Mouse (Mus musculus) lung, embryonic 16.5 days (tissue): ENCODE results near the gene Gm10720. TPM values are rescaled to one million over a fixed set of nuclear protein-coding genes. Genes with fewer than 3 reads are reported as not detected.
"Not testable (repeated sequence)": the region's sequence is repeated elsewhere in the genome, so short reads cannot be mapped to it uniquely, and the experiment has no call there.

Source experiments
- ATAC-seq: fragments of 200-750 bp; cut with Nextera tagmentation; 2 replicates; pipeline ENCODE4 v1.8.0; 2017; ENCODE audit warnings: low read depth, mild to moderate bottlenecking, moderate library complexity
- H3K27ac ChIP-seq: fragments of 300-500 bp; sonication (generic); 2 replicates; pipeline ENCODE4 v1.5.1; 2014; ENCODE audit warnings: mild to moderate bottlenecking, control low read depth, low read length
- H3K27me3 ChIP-seq: fragments of 300-500 bp; sonication (generic); 2 replicates; pipeline ENCODE4 v1.6.1; 2014; ENCODE audit warnings: low read depth, low read length, mixed read lengths; ENCODE audit not compliant: control insufficient read depth, insufficient read depth
- H3K36me3 ChIP-seq: fragments of 300-500 bp; sonication (generic); 2 replicates; pipeline ENCODE4 v1.6.1; 2014; ENCODE audit warnings: low read length; ENCODE audit not compliant: control insufficient read depth, insufficient read depth
- H3K4me1 ChIP-seq: fragments of 300-500 bp; sonication (generic); replicated peaks from 2 replicates; pipeline ENCODE4 v1.6.1; 2014; ENCODE audit warnings: low read length, mixed read lengths; ENCODE audit not compliant: control insufficient read depth, insufficient read depth
- H3K4me2 ChIP-seq: fragments of 300-500 bp; sonication (generic); 2 replicates; pipeline ENCODE4 v1.6.1; 2014; ENCODE audit warnings: low read depth, low read length, control low read depth
- H3K4me3 ChIP-seq: fragments of 300-500 bp; sonication (generic); 2 replicates; pipeline ENCODE4 v1.5.1; 2014; ENCODE audit warnings: mild to moderate bottlenecking, low read length, control low read depth
- H3K9ac ChIP-seq: fragments of 300-500 bp; sonication (generic); 2 replicates; pipeline ENCODE4 v1.6.1; 2014; ENCODE audit warnings: low read length, control low read depth
- H3K9me3 ChIP-seq: fragments of 300-500 bp; sonication (generic); 2 replicates; pipeline ENCODE4 v1.6.1; 2016; ENCODE audit warnings: low read length; ENCODE audit not compliant: control insufficient read depth
- WGBS: fragments of 180-500 bp; shearing (Covaris S2); extraction: QIAGEN DNeasy Blood & Tissue Kit; methylation state at CpG from one replicate; pipeline ENCODE4 v1.1.7; 2014; 5-methylcytosine and 5-hydroxymethylcytosine counted together
- polyA plus RNA-seq: library from polyadenylated mRNA; unstranded; fragments of >200 nt; fragmentation: Nextera tagmentation; extraction: Ambion mirVana; gene quantifications from 2 replicates; pipeline ENCODE4 v1.2.1, GENCODE M21; 2015

Gene Gm10720
- polyA plus RNA-seq: not detected in 2 replicates

GRCm38 (mm10) chr9:3015354-3015753 lies at the start of gene Gm10720:
TSS of gene Gm10720 (plus strand) at chr9:3015654.
- WGBS: 66% methylated on average over 4 of the region's 9 CpGs

GRCm38 (mm10) chr9:3000445-3000972 lies 14.9 kb upstream of the Gm10720 start, which contains the start of gene Gm10722:
TSS of gene Gm10722 (plus strand) at chr9:3000922.
- H3K27ac ChIP-seq, H3K27me3 ChIP-seq, H3K4me3 ChIP-seq, H3K9me3 ChIP-seq, H3K4me2 ChIP-seq, H3K9ac ChIP-seq, H3K4me1 ChIP-seq, ATAC-seq, H3K36me3 ChIP-seq: not testable (repeated sequence)
- 65% methylated on average over 12 of the region's 12 CpGs for WGBS

More at GRCm38 (mm10) chr9:3015354-3015753, at the start of gene Gm10720:
- not testable (repeated sequence) for H3K9me3 ChIP-seq, H3K9ac ChIP-seq, H3K4me2 ChIP-seq, H3K27me3 ChIP-seq, H3K27ac ChIP-seq, H3K4me1 ChIP-seq, H3K36me3 ChIP-seq, ATAC-seq, H3K4me3 ChIP-seq

- not testable (repeated sequence) for H3K9ac ChIP-seq, H3K9me3 ChIP-seq, H3K4me1 ChIP-seq, ATAC-seq, H3K4me2 ChIP-seq, H3K27me3 ChIP-seq, H3K27ac ChIP-seq, H3K4me3 ChIP-seq, H3K36me3 ChIP-seq
- 66% methylated on average over 8 of the region's 8 CpGs for WGBS
These were observed 14.4 kb upstream of the Gm10720 start for GRCm38 (mm10) chr9:3001006-3001405.

GRCm38 (mm10) chr9:3001948-3002659 lies 13.3 kb upstream of the Gm10720 start:
- H3K4me1 ChIP-seq, H3K36me3 ChIP-seq, H3K4me3 ChIP-seq, H3K4me2 ChIP-seq, H3K9ac ChIP-seq, H3K27me3 ChIP-seq, H3K27ac ChIP-seq, H3K9me3 ChIP-seq: not testable (repeated sequence)
- 53% methylated on average over 8 of the region's 11 CpGs for WGBS
- peak; percentile 84 for ATAC-seq

GRCm38 (mm10) chr9:3002794-3003396 lies 12.6 kb upstream of the Gm10720 start, which contains the start of gene Gm11168:
TSS of gene Gm11168 (plus strand) at chr9:3003346.
- WGBS: 62% methylated on average over 6 of the region's 14 CpGs
- not testable (repeated sequence) for ATAC-seq, H3K9ac ChIP-seq, H3K27me3 ChIP-seq, H3K27ac ChIP-seq, H3K4me2 ChIP-seq, H3K4me1 ChIP-seq, H3K36me3 ChIP-seq, H3K4me3 ChIP-seq, H3K9me3 ChIP-seq

- not testable (repeated sequence) for ATAC-seq, H3K9ac ChIP-seq, H3K4me2 ChIP-seq, H3K9me3 ChIP-seq, H3K4me1 ChIP-seq, H3K27me3 ChIP-seq, H3K36me3 ChIP-seq, H3K4me3 ChIP-seq, H3K27ac ChIP-seq
- WGBS: 79% methylated on average over 1 of the region's 5 CpGs
These were observed 9.3 kb upstream of the Gm10720 start for GRCm38 (mm10) chr9:3006179-3006578.

- H3K4me2 ChIP-seq, H3K36me3 ChIP-seq, H3K27me3 ChIP-seq, H3K4me3 ChIP-seq, H3K9ac ChIP-seq, H3K9me3 ChIP-seq, H3K4me1 ChIP-seq, H3K27ac ChIP-seq: not testable (repeated sequence)
- peak; percentile 56 for ATAC-seq
- WGBS: 67% methylated on average over 7 of the region's 8 CpGs
These were observed 8.8 kb upstream of the Gm10720 start for GRCm38 (mm10) chr9:3006636-3007035.

- H3K9ac ChIP-seq, H3K4me3 ChIP-seq, H3K27me3 ChIP-seq, H3K4me2 ChIP-seq, H3K9me3 ChIP-seq, H3K27ac ChIP-seq, ATAC-seq, H3K36me3 ChIP-seq, H3K4me1 ChIP-seq: not testable (repeated sequence)
- WGBS: 66% methylated on average over 6 of the region's 9 CpGs
These were observed 8.2 kb upstream of the Gm10720 start for GRCm38 (mm10) chr9:3007272-3007671.

- not testable (repeated sequence) for H3K36me3 ChIP-seq, H3K4me2 ChIP-seq, H3K27me3 ChIP-seq, H3K4me1 ChIP-seq, H3K9me3 ChIP-seq, H3K9ac ChIP-seq, H3K4me3 ChIP-seq, H3K27ac ChIP-seq
- no CpG with 5 or more reads among the region's 5 CpGs for WGBS
- ATAC-seq: peak; percentile 51
These were observed 6.1 kb upstream of the Gm10720 start for GRCm38 (mm10) chr9:3009331-3009730.
